Mouse (Mus musculus) ES-Bruce4 (cell line): ENCODE data around the gene Frmd6.

Experiments
- CTCF ChIP-seq: IDR thresholded peaks from one replicate; pipeline ENCODE4 v1.8.1; 2011; ENCODE audit warnings: low read depth, low read length
- EP300 ChIP-seq: IDR thresholded peaks from 2 replicates; pipeline ENCODE4 v1.6.1; 2011; ENCODE audit warnings: low read depth, low read length; ENCODE audit not compliant: insufficient read depth

DNA sequence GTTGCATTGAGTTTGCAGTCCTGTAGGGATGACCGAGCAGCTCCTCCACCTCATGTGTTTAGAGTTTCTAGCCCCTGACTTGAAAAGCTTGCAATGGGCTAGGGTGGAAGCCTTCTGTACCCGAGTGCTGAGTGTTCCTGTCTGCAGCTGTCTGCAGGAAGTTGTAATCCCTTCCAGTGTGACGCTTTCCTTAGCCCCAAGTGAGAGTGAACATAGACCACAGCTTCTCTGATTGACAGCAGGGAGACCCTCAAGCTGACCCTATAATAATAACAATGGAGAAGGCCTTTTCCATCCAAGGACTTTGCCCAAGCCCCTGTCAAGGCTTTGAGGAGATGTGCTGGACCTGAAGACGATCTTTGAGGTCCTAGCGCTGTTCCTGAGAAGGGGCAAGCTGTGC, 65.1 kb downstream of the Frmd6 start:
- TF ChIP-seq CTCF (no peak), EP300 (no peak)
